Mouse (Mus musculus) embryonic facial prominence, embryonic 10.5 days (tissue): Measurements from ENCODE around the gene Cyb5d1. TPM values are rescaled to one million over a fixed set of nuclear protein-coding genes. Genes with fewer than 3 reads are reported as not detected.
A peak's percentile ranks its signal among the peaks of the same experiment; 100 is the strongest.

Source experiments
- DNase-seq: peaks from one replicate; pipeline ENCODE4 v3.0.0-alpha.2; 2017; ENCODE audit warnings: low spot score
- H3K27ac ChIP-seq: fragments of 300-500 bp; sonication (generic); replicated peaks from 2 replicates; pipeline ENCODE4 v1.5.1; 2016; ENCODE audit warnings: mild to moderate bottlenecking
- H3K27me3 ChIP-seq: fragments of 300-500 bp; sonication (generic); replicated peaks from 2 replicates; pipeline ENCODE4 v1.6.1; 2016; ENCODE audit warnings: low read depth, mild to moderate bottlenecking; ENCODE audit not compliant: poor library complexity, severe bottlenecking
- H3K36me3 ChIP-seq: fragments of 300-500 bp; sonication (generic); replicated peaks from 2 replicates; pipeline ENCODE4 v1.6.1; 2016; ENCODE audit warnings: mild to moderate bottlenecking, moderate library complexity
- H3K4me1 ChIP-seq: fragments of 300-500 bp; sonication (generic); 2 replicates; pipeline ENCODE4 v1.6.1; 2016
- H3K4me3 ChIP-seq: fragments of 300-500 bp; sonication (generic); 2 replicates; pipeline ENCODE4 v1.5.1; 2016; ENCODE audit warnings: mild to moderate bottlenecking, moderate library complexity
- H3K9me3 ChIP-seq: fragments of 300-500 bp; sonication (generic); 2 replicates; pipeline ENCODE4 v1.6.1; 2016; ENCODE audit warnings: mild to moderate bottlenecking
- WGBS: fragments of 180-500 bp; shearing (Covaris S2); methylation state at CpG from one replicate; pipeline ENCODE4 v1.1.7; 2016; 5-methylcytosine and 5-hydroxymethylcytosine counted together
- polyA plus RNA-seq: library from polyadenylated mRNA; unstranded; fragments of >200 nt; fragmentation: Nextera tagmentation; extraction: Ambion mirVana; gene quantifications from 2 replicates; pipeline ENCODE4 v1.2.1, GENCODE M21; 2016

The Cyb5d1 gene
- polyA plus RNA-seq, 1 experiment from 2014 or later, result 49.3 TPM

DNA sequence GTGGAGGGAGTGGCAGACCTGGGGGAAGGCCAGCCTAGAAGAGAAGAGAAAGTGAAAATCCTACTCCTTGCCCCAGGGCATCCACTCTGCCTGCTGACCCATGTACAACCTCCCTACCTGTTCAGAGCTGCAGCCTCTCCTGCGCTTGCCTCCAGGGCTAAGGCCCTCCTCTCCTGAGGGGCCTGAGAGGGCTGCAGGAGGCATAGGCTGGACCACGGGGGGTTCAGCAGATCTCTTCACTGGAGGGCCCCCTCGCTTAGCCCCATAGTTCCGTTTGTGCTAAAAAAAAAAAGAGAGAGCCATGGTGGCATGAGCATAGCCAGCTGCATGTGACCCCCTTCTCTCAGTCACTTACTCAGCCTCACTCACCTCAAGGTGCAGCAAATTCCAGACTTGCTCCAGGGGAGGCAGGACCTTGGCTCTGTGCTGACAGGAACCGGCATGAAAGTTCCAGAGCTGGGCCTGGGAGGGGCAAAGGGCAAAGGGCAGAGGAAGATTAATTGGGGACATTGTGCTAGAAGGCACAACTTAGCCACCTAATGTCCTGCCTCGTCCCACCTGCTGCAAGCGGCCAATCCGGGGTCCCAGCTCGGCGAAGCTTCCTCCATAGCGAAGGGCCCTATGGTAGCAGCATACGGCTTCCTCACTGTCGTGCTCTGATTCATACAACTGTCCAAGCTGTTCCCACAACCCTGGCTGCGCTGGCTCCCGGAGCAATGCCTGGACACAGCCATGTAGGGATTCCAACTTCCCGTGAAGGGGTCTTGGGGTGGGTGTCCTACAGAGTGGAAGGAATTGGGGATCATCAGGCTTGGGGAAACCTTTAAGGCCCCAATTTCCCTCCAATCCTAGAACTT lies 11.7 kb upstream of the Cyb5d1 start:
- Histone ChIP-seq H3K4me3 (peak overlapping the region; percentile 93), H3K27me3 (no peaks in the 10 kb centered on the region), H3K36me3 (peaks cover 68% of the 10 kb centered on the region), H3K9me3 (no peaks in the 10 kb centered on the region), H3K27ac (no peak overlapping the region), H3K4me1 (peaks cover 45% of the 10 kb centered on the region)
- DNase-seq, result peak; percentile 4
- WGBS, result 89% methylated on average over 16 of the region's 16 CpGs

DNA sequence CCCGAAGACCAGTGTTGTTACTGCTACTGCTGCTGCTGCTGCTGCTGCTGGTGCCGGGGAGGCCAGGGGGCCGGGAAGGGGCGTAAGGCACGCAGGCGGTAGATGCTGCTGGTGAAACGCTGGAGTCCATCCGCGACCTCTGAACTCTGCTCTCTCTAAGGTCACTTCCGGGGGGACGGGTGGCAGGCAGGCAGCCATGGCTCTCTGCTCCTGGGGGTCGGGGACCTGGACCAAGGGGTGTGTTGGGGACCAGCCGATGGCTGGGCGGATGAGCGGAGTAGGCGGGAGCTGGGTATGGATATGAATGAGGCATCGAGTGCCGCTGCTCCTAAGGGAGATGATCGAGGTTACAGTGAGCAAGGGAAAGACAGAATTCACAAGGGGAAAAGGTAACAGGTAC lies 10.9 kb upstream of the Cyb5d1 start:
- peak overlapping the region; percentile 9; the same call in 1 of the 2 replicates for H3K4me3 ChIP-seq
- H3K27me3 ChIP-seq, result no peaks in the 10 kb centered on the region
- H3K4me1 ChIP-seq, result peaks cover 40% of the 10 kb centered on the region
- peaks cover 70% of the 10 kb centered on the region for H3K36me3 ChIP-seq
- no peaks in the 10 kb centered on the region for H3K9me3 ChIP-seq
- peak; percentile 10 for DNase-seq
- H3K27ac ChIP-seq, result no peak overlapping the region
- 83% methylated on average over 19 of the region's 19 CpGs for WGBS

DNA sequence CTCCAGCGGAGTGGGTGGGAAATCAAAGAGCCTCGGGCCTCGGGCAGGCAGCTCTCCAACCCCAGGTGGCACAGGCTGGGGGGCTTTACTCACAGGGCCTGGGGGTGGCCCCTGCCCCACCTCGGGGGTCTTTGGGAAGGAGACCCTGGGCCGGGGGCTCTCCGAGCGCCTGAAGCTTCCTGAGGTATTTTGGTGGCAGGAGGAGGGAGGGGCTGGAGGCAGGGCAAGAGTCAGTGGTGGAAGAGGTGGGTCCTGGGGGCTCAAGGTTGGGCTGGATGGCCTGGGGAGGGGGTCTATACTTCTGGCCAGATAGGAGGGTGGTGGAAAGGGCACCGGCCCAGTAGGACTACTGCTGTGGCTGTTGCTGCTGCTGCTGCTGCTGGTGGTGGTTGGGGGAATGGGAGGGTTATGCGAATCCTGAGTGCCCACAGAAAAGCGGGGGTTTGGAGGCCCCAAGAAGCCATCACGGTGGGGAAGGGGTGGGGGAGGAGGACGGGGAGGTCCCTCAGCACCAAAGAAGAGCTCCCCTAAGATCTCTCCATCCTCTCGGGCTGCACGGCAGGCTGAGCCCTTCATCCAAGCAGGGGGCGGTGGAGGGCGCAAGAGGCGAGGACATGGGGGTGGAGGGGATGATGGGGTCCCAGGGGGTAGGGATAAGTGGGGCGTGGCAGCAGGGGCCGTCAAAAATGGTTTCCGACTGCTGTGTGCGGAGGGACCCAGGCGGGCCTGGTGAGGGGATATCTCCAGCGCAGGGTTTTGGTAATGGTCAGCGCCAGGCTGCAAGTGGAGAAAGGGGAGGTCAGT lies 10.2 kb upstream of the Cyb5d1 start:
- peak; percentile 7 for DNase-seq
- Histone ChIP-seq H3K4me1 (peaks cover 43% of the 10 kb centered on the region), H3K27me3 (peaks cover 6% of the 10 kb centered on the region), H3K4me3 (peak overlapping the region; percentile 17; the same call in 1 of the 2 replicates), H3K9me3 (no peaks in the 10 kb centered on the region), H3K36me3 (peaks cover 77% of the 10 kb centered on the region), H3K27ac (no peak overlapping the region)
- WGBS, result 90% methylated on average over 24 of the region's 24 CpGs

DNA sequence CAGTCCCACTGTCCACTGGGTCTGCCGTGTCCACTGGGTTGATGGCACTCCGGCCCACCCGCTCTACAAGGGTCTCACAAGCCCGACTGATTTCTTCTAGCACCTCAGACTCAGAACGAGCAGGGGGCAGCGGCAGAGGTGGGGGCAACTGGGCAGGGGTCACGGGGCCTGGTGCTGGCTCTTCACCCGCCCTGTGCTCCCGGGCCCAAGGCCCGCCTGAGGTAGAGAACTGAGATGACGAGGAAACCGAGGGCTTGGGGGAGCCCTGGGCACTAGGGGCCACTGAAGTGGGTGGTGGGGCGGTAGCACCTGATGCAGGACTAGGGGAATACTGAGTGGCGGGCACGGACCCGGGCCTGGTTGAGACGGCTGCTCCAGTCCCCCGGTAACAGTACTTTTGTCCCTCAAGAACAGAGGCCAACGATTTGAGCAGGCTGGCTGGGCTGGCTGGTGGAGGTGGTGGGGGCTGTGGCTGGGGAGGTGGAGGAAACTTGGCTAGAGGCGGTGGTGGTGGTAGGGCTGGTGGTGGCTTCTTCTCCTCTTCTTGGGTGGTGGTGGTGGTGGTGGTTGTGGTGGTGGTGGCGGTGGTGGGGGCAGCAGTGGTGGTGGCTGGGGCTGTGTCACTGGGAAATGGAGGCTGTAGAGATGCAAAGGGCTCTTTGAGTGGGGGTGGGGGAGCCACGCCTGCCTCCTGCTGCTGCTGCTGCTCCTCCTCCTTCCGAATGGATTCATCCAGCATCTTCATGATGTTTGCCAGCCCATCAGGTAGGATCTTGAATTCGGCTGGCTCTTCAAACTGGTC lies 9.4 kb upstream of the Cyb5d1 start:
- peaks cover 14% of the 10 kb centered on the region for H3K27me3 ChIP-seq
- H3K27ac ChIP-seq, result no peak overlapping the region
- peak; percentile 9 for DNase-seq
- H3K4me3 ChIP-seq, result peak overlapping the region; percentile 17
- H3K4me1 ChIP-seq, result peaks cover 43% of the 10 kb centered on the region
- H3K9me3 ChIP-seq, result no peaks in the 10 kb centered on the region
- peaks cover 85% of the 10 kb centered on the region for H3K36me3 ChIP-seq
- WGBS, result 92% methylated on average over 24 of the region's 24 CpGs

DNA sequence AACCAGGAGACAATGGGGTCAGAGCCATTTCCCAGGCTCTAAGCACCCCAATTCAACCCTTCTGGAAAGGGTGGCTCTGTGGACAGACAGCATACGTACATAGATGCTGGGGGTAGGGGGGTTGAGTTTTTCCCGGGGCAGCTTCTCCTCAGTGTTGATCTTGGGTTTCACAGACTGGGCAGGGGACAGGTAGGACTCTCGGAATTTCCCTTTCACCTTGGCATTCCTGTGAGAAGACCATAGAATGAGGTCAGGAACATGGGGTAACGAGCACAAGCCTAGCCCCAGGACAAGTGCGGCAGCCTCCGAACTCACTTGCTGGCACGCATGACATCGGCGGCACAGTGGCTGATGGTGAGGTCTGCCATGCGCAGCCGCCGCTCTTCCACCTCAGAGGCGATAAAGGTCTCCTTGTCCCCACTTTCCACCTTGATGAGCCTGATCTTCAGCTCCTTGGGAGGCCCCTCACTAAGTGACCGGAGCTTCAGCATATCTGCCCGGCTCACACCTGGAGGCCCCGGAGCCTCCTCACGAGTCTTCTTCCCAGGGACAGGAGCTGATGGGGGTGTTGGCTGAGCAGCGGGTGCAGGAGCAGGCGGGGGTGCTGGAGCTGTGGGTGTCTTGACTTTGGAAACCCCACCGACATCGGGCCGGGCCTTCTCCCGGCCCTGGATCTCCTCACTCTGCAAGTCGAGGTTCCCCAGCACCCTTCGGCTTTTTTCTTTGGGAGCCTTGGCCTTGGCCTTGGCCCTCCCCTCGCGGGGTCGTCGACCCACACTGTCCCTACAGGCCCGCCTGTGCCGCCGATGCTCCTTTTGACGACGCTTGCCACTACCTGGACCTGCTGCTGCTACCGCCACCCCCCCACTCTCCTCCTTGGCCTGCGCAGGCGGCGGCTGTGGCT lies 8.5 kb upstream of the Cyb5d1 start:
- Histone ChIP-seq H3K9me3 (no peaks in the 10 kb centered on the region), H3K27me3 (peaks cover 18% of the 10 kb centered on the region), H3K4me1 (peaks cover 44% of the 10 kb centered on the region), H3K36me3 (peaks cover 91% of the 10 kb centered on the region), H3K27ac (no peak overlapping the region), H3K4me3 (peak overlapping the region; percentile 17)
- 90% methylated on average over 38 of the region's 38 CpGs for whole genome bisulfite sequencing
- DNase-seq, result peak; percentile 11

DNA sequence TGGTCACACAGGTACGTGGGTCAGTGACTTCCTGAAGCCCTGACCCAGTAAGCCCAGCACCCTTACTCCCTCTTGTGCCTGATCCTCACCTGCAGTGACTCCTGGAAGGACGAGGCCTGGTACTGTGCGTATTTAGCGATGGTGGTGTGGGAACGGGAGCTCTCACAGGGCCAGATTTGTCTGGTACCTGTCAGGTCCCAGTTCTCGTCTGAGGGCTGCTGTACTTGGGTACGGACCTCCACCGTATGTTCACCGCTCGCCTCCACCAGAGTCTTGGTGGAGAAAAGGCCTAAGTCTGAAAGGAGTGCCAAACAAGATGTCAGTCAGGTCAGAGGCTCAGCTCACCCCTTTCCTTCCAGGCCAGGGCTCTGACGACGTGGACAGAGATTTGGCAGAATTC lies 6.6 kb upstream of the Cyb5d1 start:
- no peaks in the 10 kb centered on the region for H3K9me3 ChIP-seq
- 86% methylated on average over 12 of the region's 12 CpGs for WGBS
- DNase-seq, result peak; percentile 8
- no peak overlapping the region for H3K4me3 ChIP-seq
- H3K27me3 ChIP-seq, result peaks cover 18% of the 10 kb centered on the region
- H3K36me3 ChIP-seq, result peaks cover 82% of the 10 kb centered on the region
- peaks cover 47% of the 10 kb centered on the region for H3K4me1 ChIP-seq
- H3K27ac ChIP-seq, result no peak overlapping the region

DNA sequence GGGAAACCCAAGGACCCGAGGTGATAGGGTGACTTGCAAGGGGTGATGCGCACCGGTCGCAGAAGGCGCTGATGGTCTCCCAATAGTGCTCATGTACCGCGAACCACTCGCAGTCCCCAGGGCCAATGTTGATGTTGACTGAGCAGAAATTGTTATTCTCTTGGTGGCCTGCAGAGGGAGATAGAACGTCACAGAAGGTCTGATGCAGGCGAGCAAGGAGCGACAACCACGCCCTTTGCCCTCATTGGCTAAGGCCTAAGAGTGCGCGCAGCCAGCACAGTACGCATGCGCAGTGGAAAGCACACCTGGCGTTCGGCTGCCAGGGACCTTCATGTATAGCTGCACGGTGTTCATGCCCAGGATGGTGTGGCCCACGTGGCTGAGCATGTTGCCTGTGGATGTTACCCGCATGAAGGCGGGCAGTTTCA lies 5.8 kb upstream of the Cyb5d1 start:
- H3K9me3 ChIP-seq, result no peaks in the 10 kb centered on the region
- peaks cover 54% of the 10 kb centered on the region for H3K4me1 ChIP-seq
- DNase-seq, result peak; percentile 87
- WGBS, result 17% methylated on average over 22 of the region's 22 CpGs
- peak overlapping the region; percentile 37 for H3K4me3 ChIP-seq
- peaks cover 18% of the 10 kb centered on the region for H3K27me3 ChIP-seq
- H3K36me3 ChIP-seq, result peaks cover 74% of the 10 kb centered on the region
- H3K27ac ChIP-seq, result no peak overlapping the region

DNA sequence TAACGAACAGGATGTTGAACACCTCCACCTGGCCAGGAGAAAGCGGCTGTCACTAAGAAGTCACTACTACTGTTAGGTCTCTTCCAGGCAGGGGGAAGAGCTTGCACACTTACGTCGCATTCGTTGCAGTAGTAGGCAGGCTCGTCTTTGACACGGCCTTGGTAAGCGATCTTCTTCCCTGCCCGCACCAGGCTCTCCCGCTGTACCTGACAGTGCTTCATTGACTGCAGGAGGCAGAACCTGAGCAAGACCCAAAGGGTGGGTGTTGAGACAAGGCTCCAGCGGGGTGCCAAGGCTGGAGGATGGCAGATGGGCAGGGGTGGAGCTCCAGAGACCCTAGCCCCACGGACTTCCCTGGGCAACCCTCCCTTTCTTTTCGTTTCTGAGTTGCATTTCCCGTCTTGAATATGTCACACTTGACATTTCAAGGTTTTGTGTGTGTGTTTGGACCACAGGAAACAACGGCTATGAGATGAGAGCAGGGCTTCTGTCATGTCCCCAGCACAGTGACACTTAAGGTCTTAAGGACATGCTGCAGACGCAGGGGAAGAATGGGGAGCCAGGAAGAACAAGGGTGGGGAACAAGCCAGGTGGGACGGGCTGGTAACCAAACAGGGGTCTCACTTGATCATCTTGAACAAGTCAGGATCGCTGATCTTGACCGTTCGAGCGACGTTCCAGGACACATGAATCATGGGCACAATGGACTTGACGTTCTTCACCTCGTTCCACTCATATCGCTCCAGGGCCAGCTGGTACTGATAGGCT lies 4.8 kb upstream of the Cyb5d1 start:
- 74% methylated on average over 25 of the region's 25 CpGs for WGBS
- Histone ChIP-seq H3K9me3 (no peaks in the 10 kb centered on the region), H3K4me3 (peak overlapping the region; percentile 37), H3K4me1 (peaks cover 57% of the 10 kb centered on the region), H3K36me3 (peaks cover 64% of the 10 kb centered on the region), H3K27me3 (peaks cover 18% of the 10 kb centered on the region), H3K27ac (peak overlapping the region; percentile 67)
- DNase-seq, result peak; percentile 11

DNA sequence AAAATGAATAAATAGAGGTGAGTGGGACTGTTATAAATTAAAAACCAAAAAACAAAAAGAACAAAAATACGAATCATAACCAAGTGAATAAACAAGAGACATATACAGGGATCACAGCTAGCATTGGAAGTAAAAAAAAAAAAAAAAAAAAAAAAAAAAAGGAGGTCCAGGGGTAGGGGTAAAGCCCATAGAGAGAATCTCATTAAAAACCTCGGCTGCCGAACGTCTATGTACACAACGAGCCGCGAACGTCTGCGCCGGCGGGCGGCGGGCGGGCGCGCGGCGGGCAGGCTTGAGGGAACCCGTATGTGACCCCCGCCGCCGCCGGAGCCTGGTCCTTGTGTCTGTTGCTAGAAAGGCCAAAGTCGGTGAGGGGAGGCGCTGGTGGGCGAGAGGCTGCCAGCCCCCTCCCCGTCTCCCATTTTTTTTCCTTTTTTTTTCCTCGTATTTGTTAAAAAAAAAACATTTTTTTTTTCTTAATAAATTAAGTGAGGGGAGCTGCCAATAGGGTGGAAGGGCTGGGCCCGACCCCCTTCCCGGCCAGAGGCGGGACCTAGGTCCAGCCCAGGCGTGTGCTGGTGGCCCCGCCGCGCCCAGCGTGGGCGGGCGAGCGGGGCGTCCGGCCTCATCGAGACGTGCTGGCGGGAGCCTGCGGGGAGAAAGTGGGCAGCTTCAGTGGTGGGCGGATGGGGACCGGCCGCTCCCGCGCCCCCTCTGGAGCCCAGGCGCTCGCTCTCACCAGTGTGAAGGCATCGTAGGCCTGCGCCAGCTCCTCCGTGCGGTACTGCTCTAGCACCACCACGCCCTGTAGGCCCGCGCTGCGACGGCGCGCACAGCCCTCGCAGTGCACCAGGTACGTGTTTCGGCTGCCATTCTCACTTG lies 4.0 kb upstream of the Cyb5d1 start:
- WGBS, result 14% methylated on average over 66 of the region's 66 CpGs
- Histone ChIP-seq H3K27ac (peak overlapping the region; percentile 67), H3K9me3 (no peaks in the 10 kb centered on the region), H3K27me3 (peaks cover 18% of the 10 kb centered on the region), H3K4me3 (peak overlapping the region; percentile 71), H3K36me3 (peaks cover 56% of the 10 kb centered on the region), H3K4me1 (peaks cover 58% of the 10 kb centered on the region)
- peak; percentile 63 for DNase-seq

DNA sequence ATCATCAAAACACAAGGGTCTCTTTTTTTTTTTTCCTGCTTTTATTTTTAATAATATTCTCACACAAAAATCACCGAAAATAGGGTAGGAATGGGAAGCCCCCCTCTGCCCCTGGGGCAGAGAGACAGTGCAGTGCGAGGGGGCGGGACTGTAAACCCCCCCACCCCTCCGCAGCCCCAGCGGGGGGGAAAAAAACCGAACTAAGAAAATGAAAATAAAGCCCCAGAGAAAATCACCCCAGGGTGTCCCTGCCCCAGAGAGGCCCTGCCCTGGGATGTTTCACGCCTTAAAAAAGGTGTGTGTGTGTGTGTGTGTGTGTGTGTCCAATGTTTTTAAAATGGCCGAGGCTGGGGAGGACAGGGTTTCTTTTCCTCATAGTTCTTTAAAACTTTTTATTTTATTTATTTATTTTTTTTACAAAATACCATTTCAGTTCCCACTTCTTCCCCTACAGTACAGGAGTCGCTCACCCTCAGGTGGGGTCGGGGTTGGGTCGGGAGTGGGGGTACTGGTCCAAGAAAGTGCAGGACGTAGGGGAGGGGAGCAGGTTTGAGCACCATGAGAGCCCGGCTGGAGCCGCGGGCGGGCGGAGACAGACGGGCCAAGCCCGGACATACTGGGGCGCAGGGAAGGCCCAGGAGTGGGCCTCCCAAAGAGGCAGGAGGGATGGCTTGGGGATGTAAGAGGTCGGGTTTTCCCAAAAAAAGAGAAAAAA lies 3.2 kb upstream of the Cyb5d1 start:
- Histone ChIP-seq H3K4me1 (peaks cover 62% of the 10 kb centered on the region), H3K27ac (peak overlapping the region; percentile 93), H3K4me3 (peak overlapping the region; percentile 71), H3K36me3 (peaks cover 48% of the 10 kb centered on the region), H3K9me3 (no peaks in the 10 kb centered on the region), H3K27me3 (peaks cover 18% of the 10 kb centered on the region)
- DNase-seq, result peak; percentile 39
- WGBS, result 12% methylated on average over 21 of the region's 21 CpGs
